Mouse (Mus musculus): ENCODE results near the gene Dnmt3a.
A peak's percentile ranks its signal among the peaks of the same experiment; 100 is the strongest.

Dnmt3a gene

GRCm38 (mm10) chr12:3884892-3885493 is 79.2 kb downstream of the Dnmt3a start:
- no peak for DNase-seq (ENCODE audit: low read depth)

GRCm38 (mm10) chr12:3886601-3887000 is 80.8 kb downstream of the Dnmt3a start:
- DNase-seq (ENCODE audit: low read depth): no peak

GRCm38 (mm10) chr12:3887515-3888325 is 81.9 kb downstream of the Dnmt3a start:
- DNase-seq (ENCODE audit: low read depth): peak; percentile 72

- DNase-seq (ENCODE audit: low read depth): no peak
Observed at GRCm38 (mm10) chr12:3889875-3890635, 84.2 kb downstream of the Dnmt3a start.

- no peak for DNase-seq (ENCODE audit: low read depth)
Observed at GRCm38 (mm10) chr12:3890753-3891751, 85.2 kb downstream of the Dnmt3a start.

- DNase-seq (ENCODE audit: low read depth): no peak
Observed at GRCm38 (mm10) chr12:3891779-3892239, 86.0 kb downstream of the Dnmt3a start.

GRCm38 (mm10) chr12:3892240-3893059 is 86.6 kb downstream of the Dnmt3a start:
- no peak for DNase-seq (ENCODE audit: low read depth)

GRCm38 (mm10) chr12:3893335-3893734 is 87.5 kb downstream of the Dnmt3a start:
- DNase-seq (ENCODE audit: low read depth): no peak

GRCm38 (mm10) chr12:3894525-3894924 is 88.7 kb downstream of the Dnmt3a start:
- no peak for DNase-seq (ENCODE audit: low read depth)

- no peak for DNase-seq (ENCODE audit: low read depth)
Observed at GRCm38 (mm10) chr12:3897057-3897545, 91.3 kb downstream of the Dnmt3a start.

GRCm38 (mm10) chr12:3898811-3899210 is 93.0 kb downstream of the Dnmt3a start:
- no peak for DNase-seq (ENCODE audit: low read depth)

- no peak for DNase-seq (ENCODE audit: low read depth)
Observed at GRCm38 (mm10) chr12:3905436-3905835, 99.6 kb downstream of the Dnmt3a start.

- DNase-seq (ENCODE audit: low read depth): peak; percentile 25
Observed at GRCm38 (mm10) chr12:3906308-3906707, 100.5 kb downstream of the Dnmt3a start.

GRCm38 (mm10) chr12:3907008-3907407 is 101.2 kb downstream of the Dnmt3a start:
- DNase-seq (ENCODE audit: low read depth): no peak

GRCm38 (mm10) chr12:3907418-3907817 is 101.6 kb downstream of the Dnmt3a start:
- no peak for DNase-seq (ENCODE audit: low read depth)

- DNase-seq (ENCODE audit: low read depth): no peak
Observed at GRCm38 (mm10) chr12:3910466-3911093, 104.8 kb downstream of the Dnmt3a start.

GRCm38 (mm10) chr12:3911831-3912348 is 106.1 kb downstream of the Dnmt3a start:
- no peak for DNase-seq (ENCODE audit: low read depth)

- DNase-seq (ENCODE audit: low read depth): no peak
Observed at GRCm38 (mm10) chr12:3915852-3916251, 110.0 kb downstream of the Dnmt3a start.

- DNase-seq (ENCODE audit: low read depth): no peak
Observed at GRCm38 (mm10) chr12:3917668-3918341, 112.0 kb downstream of the Dnmt3a start.

Data from NIH3T3 (cell line).